Mouse (Mus musculus) G1E (cell line): Measurements from ENCODE around the gene Slc1a5. TPM values are rescaled to one million over a fixed set of nuclear protein-coding genes. Genes with fewer than 3 reads are reported as not detected.
A peak's percentile ranks its signal among the peaks of the same experiment; 100 is the strongest.

ENCODE experiments used
- ATAC-seq: 2 replicates; pipeline ENCODE4 v1.8.0; 2016; ENCODE audit warnings: mild to moderate bottlenecking; ENCODE audit not compliant: insufficient number of reproducible peaks, poor library complexity, low FRiP score, severe bottlenecking; ENCODE audit errors: extremely low read depth
- DNase-seq: peaks from one replicate; pipeline ENCODE4 v3.0.0; 2012; ENCODE audit warnings: low spot score
- H3K27me3 ChIP-seq: 2 replicates; pipeline ENCODE4 v1.6.1; 2012; ENCODE audit warnings: mild to moderate bottlenecking, low read length, inconsistent platforms; ENCODE audit not compliant: insufficient read depth
- H3K36me3 ChIP-seq: replicated peaks from 2 replicates; pipeline ENCODE3; 2012; ENCODE audit warnings: mild to moderate bottlenecking, inconsistent platforms
- H3K4me1 ChIP-seq: 2 replicates; pipeline ENCODE4 v1.6.1; 2012; ENCODE audit warnings: low read depth, low read length, inconsistent platforms, mixed read lengths; ENCODE audit not compliant: insufficient read depth
- H3K4me3 ChIP-seq: 2 replicates; pipeline ENCODE4 v1.5.1; 2012; ENCODE audit warnings: low read depth, mild to moderate bottlenecking, inconsistent platforms, low read length, moderate library complexity, mixed read lengths
- H3K9me3 ChIP-seq: replicated peaks from 2 replicates; pipeline ENCODE4 v1.6.1; 2012; ENCODE audit warnings: inconsistent platforms
- CTCF ChIP-seq: IDR thresholded peaks from 2 replicates; pipeline ENCODE4 v1.5.1; 2012; ENCODE audit warnings: low read depth, low read length, inconsistent platforms, mixed read lengths
- GATA1 ChIP-seq: IDR thresholded peaks from 2 replicates; pipeline ENCODE4 v1.6.1; 2012; ENCODE audit warnings: borderline replicate concordance, low read length, inconsistent platforms, mixed read lengths
- GATA2 ChIP-seq: IDR thresholded peaks from 2 replicates; pipeline ENCODE4 v1.6.1; 2012; ENCODE audit warnings: low read depth, low read length, inconsistent platforms, borderline replicate concordance
- POLR2AphosphoS5 ChIP-seq: IDR thresholded peaks from 2 replicates; pipeline ENCODE4 v1.6.1; 2012; ENCODE audit warnings: low read depth, low read length, inconsistent platforms; ENCODE audit not compliant: insufficient replicate concordance
- TAL1 ChIP-seq: conservative IDR thresholded peaks from 2 replicates; pipeline ENCODE4 v1.6.1; 2012; ENCODE audit warnings: low read depth, low read length, inconsistent platforms, mixed read lengths
- polyA plus RNA-seq: library from polyadenylated mRNA; stranded (reverse); fragments of >175 nt; gene quantifications from 2 replicates; pipeline ENCODE4 v1.2.3, GENCODE M21; 2012
- total RNA-seq, 2 experiments: library from RNA; stranded (forward) in 1 of 2; stranded (reverse) in 1 of 2; fragments of 200-1000 nt in 1 of 2; fragments of >200 nt in 1 of 2; fragmentation: Nextera tagmentation in 1 of 2; gene quantifications; 2 replicates each; pipeline ENCODE4 v1.2.3; 2014 to 2017

Slc1a5 gene
- total and polyA plus RNA-seq, 3 experiments, result 7.1 to 61.2 (median 14.7) TPM

DNA sequence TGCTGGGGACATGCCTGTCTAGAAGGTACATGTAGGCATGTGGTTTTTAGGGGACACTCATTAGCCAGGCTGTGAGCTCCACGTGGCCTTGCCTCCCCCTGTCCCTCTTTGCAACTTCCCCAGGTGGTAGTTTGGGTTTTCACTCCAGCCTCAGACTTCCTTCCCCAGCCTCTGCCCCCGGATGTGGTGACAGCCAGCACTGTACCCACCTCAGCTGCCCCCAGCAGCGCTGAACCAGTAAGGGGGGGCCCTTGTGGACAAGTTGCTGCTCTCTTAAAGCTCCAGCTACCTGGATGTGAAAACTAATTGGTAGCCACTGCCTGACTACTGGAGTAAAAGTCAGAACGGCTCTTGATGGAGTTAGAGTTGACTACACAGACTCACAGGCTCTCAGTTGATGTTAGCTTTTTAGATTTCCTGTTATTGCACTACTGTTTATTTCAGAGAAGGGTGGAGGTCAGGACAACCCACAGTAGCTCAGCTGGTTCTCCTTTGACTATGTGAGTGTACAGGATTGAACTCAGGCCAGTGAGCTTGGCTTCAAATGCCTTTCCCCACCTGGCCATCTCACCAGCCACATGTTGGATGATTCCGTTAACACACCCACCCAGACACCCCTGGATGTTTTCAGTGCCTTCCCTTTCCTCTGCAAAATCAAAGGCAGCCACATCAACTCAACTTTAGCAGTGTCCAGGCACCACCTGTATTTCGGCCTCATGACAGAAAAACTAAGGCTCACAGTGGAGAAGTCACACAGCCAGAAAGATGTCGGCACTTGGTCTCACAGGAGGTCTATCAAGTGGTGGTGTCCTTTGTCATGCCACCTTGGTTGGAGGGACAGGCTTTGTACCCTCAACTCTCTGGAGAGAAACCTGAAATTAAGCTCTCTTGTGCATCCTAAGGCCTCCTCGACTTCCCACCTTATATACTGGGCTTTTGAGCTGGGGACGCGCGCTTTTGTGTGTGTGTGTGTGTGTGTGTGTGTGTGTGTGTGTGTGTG lies 60.7 kb downstream of the Slc1a5 start:
- TF ChIP-seq TAL1 (no peak), POLR2AphosphoS5 (no peak), GATA1 (no peak), CTCF (no peak), GATA2 (no peak)
- no peak for ATAC-seq
- peak overlapping the region; percentile 76; the same call in 1 of the 2 replicates for H3K4me3 ChIP-seq
- no peaks in the 10 kb centered on the region for H3K9me3 ChIP-seq
- peaks cover 64% of the 10 kb centered on the region for H3K4me1 ChIP-seq
- peaks cover 69% of the 10 kb centered on the region for H3K36me3 ChIP-seq
- no peak for DNase-seq
- no peaks in the 10 kb centered on the region for H3K27me3 ChIP-seq

DNA sequence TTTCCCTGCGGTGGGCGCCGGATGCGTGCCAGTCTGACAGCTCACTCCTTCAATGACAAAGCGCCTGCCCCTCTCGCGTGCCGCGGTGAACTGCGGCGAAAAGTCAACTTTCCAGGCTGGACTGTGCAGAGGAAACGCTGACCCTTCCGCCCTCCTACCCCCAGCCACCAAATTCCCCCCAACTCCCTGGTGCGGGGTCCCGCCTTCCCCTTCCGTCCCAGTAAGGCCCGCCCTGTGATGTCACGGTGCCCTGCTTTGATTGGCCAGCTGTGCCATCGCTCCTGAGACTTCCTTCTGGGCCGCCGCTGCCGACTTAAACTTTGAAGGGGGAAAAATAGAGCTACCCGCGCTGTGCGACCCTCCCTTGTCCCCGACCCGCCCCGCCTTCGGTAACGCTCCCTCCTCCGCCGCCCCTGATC lies 61.5 kb downstream of the Slc1a5 start, which contains the start of gene Prkd2:
TSS of gene Prkd2 (plus strand) at position 258 of the 419 bp plus-strand sequence.
- H3K4me1 ChIP-seq, result peaks cover 67% of the 10 kb centered on the region
- H3K4me3 ChIP-seq, result peak within 1 kb of the TSS; percentile 76
- no peaks in the 10 kb centered on the region for H3K27me3 ChIP-seq
- TF ChIP-seq CTCF (no peak), GATA2 (no peak), GATA1 (no peak), TAL1 (no peak), POLR2AphosphoS5 (no peak)
- peak; percentile 88 for ATAC-seq
- H3K9me3 ChIP-seq, result no peaks in the 10 kb centered on the region
- peaks cover 69% of the 10 kb centered on the region for H3K36me3 ChIP-seq
- DNase-seq, result peak; percentile 96

DNA sequence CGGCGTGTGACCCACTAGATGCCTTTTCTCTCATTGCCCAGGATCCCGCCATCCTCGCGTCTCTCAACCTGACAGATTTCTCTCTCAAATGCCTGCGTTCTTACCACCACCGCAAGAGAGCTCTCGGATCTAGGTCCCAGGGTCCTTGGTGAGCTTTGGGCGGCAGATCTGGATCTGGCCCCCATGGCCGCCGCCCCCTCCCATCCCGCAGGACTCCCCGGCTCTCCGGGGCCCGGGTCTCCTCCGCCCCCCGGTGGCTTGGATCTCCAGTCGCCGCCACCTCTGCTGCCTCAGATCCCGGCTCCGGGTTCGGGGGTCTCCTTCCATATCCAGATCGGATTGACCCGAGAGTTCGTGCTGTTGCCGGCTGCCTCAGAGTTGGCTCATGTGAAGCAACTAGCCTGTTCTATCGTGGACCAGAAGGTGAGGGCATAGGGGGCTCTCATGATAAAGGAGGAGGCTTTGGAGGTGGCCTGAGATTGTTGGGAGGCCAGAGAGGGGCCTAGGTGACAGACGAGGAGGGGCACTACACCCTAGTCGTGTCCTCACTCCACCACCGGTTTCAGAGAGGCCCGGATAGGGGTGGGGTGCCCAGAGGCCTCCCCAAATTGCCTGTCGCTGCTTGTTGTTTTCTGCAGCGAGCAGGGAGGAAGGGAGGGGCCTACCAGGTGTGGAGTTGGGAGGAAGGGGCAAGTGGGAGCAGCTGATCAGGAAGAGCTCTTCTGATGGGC lies 62.5 kb downstream of the Slc1a5 start:
- H3K4me1 ChIP-seq, result peaks cover 59% of the 10 kb centered on the region
- peaks cover 68% of the 10 kb centered on the region for H3K36me3 ChIP-seq
- DNase-seq (peak; percentile 47), ATAC-seq (no peak)
- TF ChIP-seq POLR2AphosphoS5 (no peak), GATA2 (no peak)
- H3K4me3 ChIP-seq, result peak overlapping the region; percentile 76
- H3K27me3 ChIP-seq, result no peaks in the 10 kb centered on the region
- no peaks in the 10 kb centered on the region for H3K9me3 ChIP-seq

DNA sequence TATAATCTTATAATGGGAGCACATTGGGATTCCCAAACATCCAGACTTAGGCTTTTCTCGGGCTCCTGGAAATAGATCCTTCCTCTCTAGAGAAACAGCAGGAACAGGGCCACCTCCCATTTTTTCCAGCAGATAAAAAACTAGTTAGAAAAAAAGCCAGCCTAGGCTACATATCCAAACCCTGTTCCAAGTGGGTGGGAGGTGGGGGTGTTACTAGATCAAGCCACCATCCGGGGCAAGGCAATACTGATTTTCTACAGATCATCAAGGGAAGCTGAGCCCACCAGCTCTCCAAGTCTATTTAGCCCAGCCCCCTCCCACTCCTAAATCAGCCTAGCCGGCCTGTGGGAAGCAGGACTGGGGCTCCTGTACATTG lies 63.5 kb downstream of the Slc1a5 start:
- TF ChIP-seq GATA1 (no peak), TAL1 (no peak), POLR2AphosphoS5 (no peak), CTCF (no peak), GATA2 (no peak)
- DNase-seq (no peak), ATAC-seq (no peak)
- H3K36me3 ChIP-seq, result peaks cover 67% of the 10 kb centered on the region
- no peaks in the 10 kb centered on the region for H3K9me3 ChIP-seq
- peaks cover 57% of the 10 kb centered on the region for H3K4me1 ChIP-seq
- no peaks in the 10 kb centered on the region for H3K27me3 ChIP-seq
- peak overlapping the region; percentile 76 for H3K4me3 ChIP-seq

DNA sequence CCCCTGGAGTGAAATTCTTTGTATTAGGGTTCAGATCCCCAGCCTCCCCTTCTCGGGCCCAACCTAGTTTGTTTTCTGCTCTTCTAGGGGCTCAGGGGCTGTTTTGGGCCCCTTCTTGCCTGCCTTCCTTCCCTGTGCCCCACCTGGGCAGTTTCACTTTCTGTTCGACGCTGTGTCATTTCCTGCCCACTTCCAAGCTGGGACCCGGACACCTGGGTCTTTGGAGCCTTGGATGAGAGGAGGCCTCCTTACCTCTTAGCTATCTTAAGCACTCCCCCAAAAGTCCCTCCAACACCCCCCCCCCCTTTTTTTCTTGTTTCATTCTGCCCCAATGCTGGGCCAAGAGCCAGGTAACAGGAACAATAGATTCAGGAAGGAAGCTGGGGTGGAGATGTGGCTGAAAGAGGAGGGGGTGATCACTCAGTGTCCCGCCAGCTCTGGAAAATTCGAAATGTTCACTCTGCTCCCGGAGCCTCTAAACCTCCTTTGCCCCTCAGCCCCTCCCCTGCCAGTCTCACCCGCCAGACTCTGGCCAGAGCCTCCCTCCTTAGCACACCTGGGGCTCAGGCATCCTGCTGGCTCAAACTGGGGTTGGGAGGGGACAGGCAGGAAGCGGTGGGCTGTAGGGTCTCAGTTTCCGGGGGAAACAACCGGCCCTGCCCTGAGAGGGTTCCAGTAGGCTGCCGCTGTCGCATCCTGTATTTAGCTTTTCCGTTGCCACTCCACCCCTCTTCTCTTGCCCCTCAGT lies 64.1 kb downstream of the Slc1a5 start:
- DNase-seq, result no peak
- Histone ChIP-seq H3K9me3 (no peaks in the 10 kb centered on the region), H3K4me3 (peak overlapping the region; percentile 76), H3K36me3 (peaks cover 67% of the 10 kb centered on the region), H3K4me1 (peaks cover 57% of the 10 kb centered on the region), H3K27me3 (no peaks in the 10 kb centered on the region)
- TF ChIP-seq GATA2, result no peak
- TF ChIP-seq TAL1, result no peak
- no peak for TF ChIP-seq POLR2AphosphoS5
- TF ChIP-seq GATA1, result no peak
- no peak for TF ChIP-seq CTCF
- no peak for ATAC-seq
